Mouse (Mus musculus) cerebellum, adult 2 months (tissue): ENCODE measurements around the gene Chst3. TPM values are rescaled to one million over a fixed set of nuclear protein-coding genes. Genes with fewer than 3 reads are reported as not detected.

Experiments used
- DNase-seq, 2 experiments: peaks; one replicate each; pipeline ENCODE4 v3.0.0; 2021
- H3K27ac ChIP-seq: fragments of 200-500 bp; 2 replicates; pipeline ENCODE4 v1.5.1; 2012; ENCODE audit warnings: low read length, control low read depth, inconsistent platforms; ENCODE audit not compliant: insufficient read depth
- H3K27me3 ChIP-seq: fragments of 200-500 bp; 2 replicates; pipeline ENCODE4 v1.6.1; 2012; ENCODE audit warnings: inconsistent platforms, mild to moderate bottlenecking, low read length, moderate library complexity; ENCODE audit not compliant: control insufficient read depth, insufficient read depth
- H3K4me1 ChIP-seq: fragments of 200-500 bp; 2 replicates; pipeline ENCODE4 v1.6.1; 2011; ENCODE audit warnings: low read length; ENCODE audit not compliant: control insufficient read depth, insufficient read depth
- H3K4me3 ChIP-seq: fragments of 200-500 bp; replicated peaks from 2 replicates; pipeline ENCODE3; 2011; ENCODE audit warnings: mild to moderate bottlenecking, low read depth, low read length, control low read depth; ENCODE audit not compliant: insufficient read depth
- CTCF ChIP-seq: fragments of 200-500 bp; IDR thresholded peaks from 2 replicates; pipeline ENCODE4 v1.5.1; 2011; ENCODE audit warnings: low read depth, mild to moderate bottlenecking, control low read depth, low read length, moderate library complexity, borderline replicate concordance; ENCODE audit not compliant: insufficient read depth
- POLR2A ChIP-seq: fragments of 200-500 bp; IDR thresholded peaks from 2 replicates; pipeline ENCODE4 v1.6.1; 2011; ENCODE audit warnings: low read length, control low read depth, borderline replicate concordance; ENCODE audit not compliant: insufficient read depth
- WGBS: fragments of 180-500 bp; shearing (Covaris S2); methylation state at CpG from one replicate; pipeline ENCODE4 v1.1.7; 2018; 5-methylcytosine and 5-hydroxymethylcytosine counted together
- polyA plus RNA-seq: library from polyadenylated mRNA; depleted of rRNA; stranded (reverse); fragments of >200 nt; gene quantifications from 2 replicates; pipeline ENCODE4 v1.2.3, GENCODE M21; 2012

Gene Chst3
- polyA plus RNA-seq, 1 experiment = 2.2 TPM

DNA sequence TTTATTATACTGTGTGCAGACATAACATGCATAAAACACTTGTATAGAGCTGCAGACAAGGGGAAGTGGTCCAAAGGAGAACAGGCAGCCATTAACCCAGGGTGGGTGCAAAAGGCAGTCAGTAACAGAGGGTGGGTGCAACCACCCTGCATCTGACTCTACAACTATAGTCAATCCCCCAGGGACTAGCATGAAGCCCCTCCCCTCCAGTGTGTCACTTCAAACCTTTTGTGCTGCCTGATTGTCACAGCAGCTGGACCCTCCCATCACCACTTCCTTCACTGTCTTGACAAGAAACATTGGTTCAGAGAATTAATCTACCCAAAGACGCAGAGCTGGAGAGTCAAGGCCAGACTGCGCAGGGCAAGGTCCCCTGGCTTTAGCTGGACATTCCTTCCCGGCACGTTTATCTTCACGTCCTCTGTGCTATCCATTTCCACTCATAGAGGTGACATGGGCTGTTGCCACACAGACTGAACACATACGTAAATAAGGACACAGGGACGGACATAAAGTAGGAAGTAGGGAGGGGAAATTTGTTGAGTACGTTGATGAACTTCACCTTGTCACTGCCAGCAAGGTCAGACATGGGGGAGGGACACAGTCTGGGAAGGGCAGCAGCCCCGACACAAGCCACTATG lies 13.3 kb downstream of the Chst3 start:
- Histone ChIP-seq H3K4me3 (no peak overlapping the region), H3K4me1 (peaks cover 16% of the 10 kb centered on the region), H3K27me3 (no peaks in the 10 kb centered on the region), H3K27ac (no peak overlapping the region)
- no peak for TF ChIP-seq POLR2A
- TF ChIP-seq CTCF = no peak
- WGBS = 90% methylated on average over 9 of the region's 9 CpGs
- DNase-seq = no peak

- no peak for DNase-seq
- TF ChIP-seq POLR2A (no peak), CTCF (no peak)
- H3K4me3 ChIP-seq = no peak overlapping the region
Observed at GRCm38 (mm10) chr10:60202785-60203184, 16.3 kb downstream of the Chst3 start.

DNA sequence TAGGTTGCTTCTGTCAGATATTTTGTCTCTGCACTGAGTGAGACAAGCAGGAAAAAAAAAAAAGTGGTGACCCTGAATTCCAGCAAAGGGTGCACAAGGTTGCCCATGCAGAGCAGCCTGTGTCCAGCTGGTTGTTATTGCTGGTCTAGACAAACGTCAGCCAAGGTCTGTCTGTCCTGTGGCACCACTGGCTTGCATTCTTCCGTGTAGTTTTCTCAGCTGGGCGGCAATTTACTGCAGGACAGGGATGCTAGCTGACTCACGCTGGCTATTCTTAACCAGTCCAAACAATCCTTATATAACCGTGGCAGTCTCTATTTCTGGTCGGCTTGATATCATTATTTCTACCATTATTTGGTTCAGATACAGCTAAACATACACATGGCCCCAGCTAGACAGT lies 18.1 kb downstream of the Chst3 start:
- Histone ChIP-seq H3K27me3 (no peaks in the 10 kb centered on the region), H3K27ac (no peak overlapping the region), H3K4me3 (no peak overlapping the region), H3K4me1 (peaks cover 10% of the 10 kb centered on the region)
- TF ChIP-seq CTCF = no peak
- no peak for TF ChIP-seq POLR2A
- 62% methylated on average over 6 of the region's 6 CpGs for WGBS
- DNase-seq = no peak

More at GRCm38 (mm10) chr10:60202785-60203184, 16.3 kb downstream of the Chst3 start:
- no peak overlapping the region for H3K27ac ChIP-seq
- no peaks in the 10 kb centered on the region for H3K4me1 ChIP-seq
- WGBS = 54% methylated on average over 5 of the region's 5 CpGs
- H3K27me3 ChIP-seq = no peaks in the 10 kb centered on the region

DNA sequence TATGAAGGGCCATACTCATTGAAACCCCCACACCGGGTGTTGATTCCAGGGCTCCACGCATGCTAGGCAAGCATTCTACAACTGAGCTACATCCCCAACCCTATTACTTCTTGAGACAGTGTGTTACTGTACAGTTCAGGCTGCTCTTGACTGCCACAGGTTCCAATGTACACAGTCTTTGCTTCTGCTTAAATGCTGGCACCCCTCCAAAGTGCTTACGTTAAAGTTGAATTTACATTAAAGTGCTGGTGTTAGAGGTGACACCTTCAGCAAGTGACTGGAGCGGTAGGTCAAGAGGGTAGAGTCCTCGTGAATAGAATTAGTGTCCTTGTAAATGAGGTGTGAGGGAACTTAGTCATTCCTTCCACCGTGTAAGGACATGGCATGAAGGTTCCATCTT lies 19.7 kb downstream of the Chst3 start:
- no peaks in the 10 kb centered on the region for H3K27me3 ChIP-seq
- H3K4me3 ChIP-seq = no peak overlapping the region
- H3K4me1 ChIP-seq = peaks cover 20% of the 10 kb centered on the region
- no peak for TF ChIP-seq POLR2A
- TF ChIP-seq CTCF = no peak
- DNase-seq = no peak
- no peak overlapping the region for H3K27ac ChIP-seq
- WGBS = 96% methylated on average over 6 of the region's 6 CpGs

- H3K27me3 ChIP-seq = no peaks in the 10 kb centered on the region
- 70% methylated on average over 10 of the region's 10 CpGs for WGBS
- no peak for DNase-seq
- no peak overlapping the region for H3K27ac ChIP-seq
- no peak overlapping the region for H3K4me3 ChIP-seq
- TF ChIP-seq CTCF = no peak
- no peak for TF ChIP-seq POLR2A
- peaks cover 31% of the 10 kb centered on the region for H3K4me1 ChIP-seq
Observed at GRCm38 (mm10) chr10:60197406-60197821, 21.6 kb downstream of the Chst3 start.

GRCm38 (mm10) chr10:60196971-60197370 lies 22.1 kb downstream of the Chst3 start:
- peak; percentile 68 to 76 for DNase-seq
- WGBS = 17% methylated on average over 5 of the region's 5 CpGs
- TF ChIP-seq POLR2A (no peak), CTCF (no peak)
- H3K4me1 ChIP-seq = peaks cover 31% of the 10 kb centered on the region
- no peaks in the 10 kb centered on the region for H3K27me3 ChIP-seq
- no peak overlapping the region for H3K27ac ChIP-seq
- no peak overlapping the region for H3K4me3 ChIP-seq

GRCm38 (mm10) chr10:60195087-60195486 lies 24.0 kb downstream of the Chst3 start:
- H3K4me3 ChIP-seq = no peak overlapping the region
- H3K4me1 ChIP-seq = peaks cover 31% of the 10 kb centered on the region
- no peak overlapping the region for H3K27ac ChIP-seq
- WGBS = 2% methylated on average over 4 of the region's 4 CpGs
- peak; percentile 88 to 96 for DNase-seq
- peak; percentile 48; the same call in 1 of the 2 replicates for TF ChIP-seq CTCF
- TF ChIP-seq POLR2A = no peak
- no peaks in the 10 kb centered on the region for H3K27me3 ChIP-seq
